Mouse (Mus musculus) 3134 (cell line): ENCODE data around the gene Pde4a.
"Not testable (repeated sequence)": the region's sequence is repeated elsewhere in the genome, so short reads cannot be mapped to it uniquely, and the experiment has no call there.

Experiments
- DNase-seq: peaks from one replicate; pipeline ENCODE4 v3.0.0-alpha.2; 2011; ENCODE audit warnings: low spot score; ENCODE audit not compliant: insufficient read length; ENCODE audit errors: extremely low read depth

Gene Pde4a

DNA sequence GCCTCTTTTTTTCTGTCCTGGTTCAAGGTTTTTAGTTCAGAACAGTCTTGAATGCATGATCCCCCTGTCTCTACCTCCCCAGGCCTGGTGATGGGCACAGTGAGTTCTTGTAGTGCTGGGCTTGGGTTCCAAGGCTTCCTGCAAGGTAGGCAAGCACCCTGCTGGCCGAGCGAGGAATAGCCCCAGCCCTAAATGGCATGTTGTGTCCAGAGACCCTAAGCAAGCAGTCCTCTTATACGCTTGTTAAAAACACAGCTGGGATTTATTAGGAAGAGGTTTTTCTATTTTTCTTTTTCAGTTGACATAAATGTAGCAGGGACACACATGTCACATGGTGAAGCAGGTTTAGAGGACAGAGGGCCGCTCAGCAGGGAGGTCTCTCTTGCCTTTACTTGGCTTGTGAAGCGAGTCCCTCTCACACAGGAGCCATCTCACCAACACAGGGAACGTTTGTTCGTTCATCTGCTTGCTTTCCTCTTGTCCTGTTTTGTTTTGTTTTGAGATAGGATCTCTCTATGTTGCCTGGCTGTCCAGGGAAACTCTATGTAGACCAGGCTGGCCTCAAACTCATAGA, 48.2 kb downstream of the Pde4a start:
- no peak for DNase-seq

DNA sequence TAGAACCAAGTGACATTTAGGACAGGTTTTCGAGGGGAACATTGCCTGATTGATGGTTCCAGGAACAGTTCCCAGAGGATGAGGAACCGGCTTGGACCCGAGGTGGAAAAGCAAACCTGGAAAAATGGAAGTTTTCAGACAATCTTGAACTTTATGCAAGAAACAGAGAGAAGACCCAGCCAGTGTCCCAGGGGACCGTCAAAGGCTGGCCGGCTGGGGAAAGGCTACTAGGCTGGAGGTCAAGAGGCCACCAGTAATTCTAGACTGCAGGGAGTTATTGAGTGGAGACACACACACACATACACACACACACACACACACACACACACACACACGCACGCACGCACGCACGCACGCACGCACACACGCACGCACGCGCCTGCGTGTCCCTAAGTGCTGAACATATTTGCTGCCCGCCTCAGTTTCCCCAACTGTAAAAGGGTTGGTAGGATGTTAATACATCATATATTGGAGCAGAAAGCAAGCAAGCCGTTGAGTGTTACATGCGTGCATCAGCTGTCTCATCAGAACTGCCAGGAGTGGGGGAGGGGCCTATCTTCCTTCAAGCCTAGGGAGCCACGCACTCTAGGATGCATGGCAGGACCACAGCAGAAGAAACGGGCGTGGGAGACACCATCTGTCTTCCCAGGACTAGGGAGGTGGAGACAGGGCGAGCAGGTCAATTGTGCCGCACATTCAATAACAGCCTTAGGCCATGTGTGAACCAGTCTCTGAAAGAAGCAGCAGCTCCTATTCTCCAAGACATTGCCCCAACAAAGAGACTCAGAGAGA, 50.7 kb downstream of the Pde4a start:
- DNase-seq: no peak

DNA sequence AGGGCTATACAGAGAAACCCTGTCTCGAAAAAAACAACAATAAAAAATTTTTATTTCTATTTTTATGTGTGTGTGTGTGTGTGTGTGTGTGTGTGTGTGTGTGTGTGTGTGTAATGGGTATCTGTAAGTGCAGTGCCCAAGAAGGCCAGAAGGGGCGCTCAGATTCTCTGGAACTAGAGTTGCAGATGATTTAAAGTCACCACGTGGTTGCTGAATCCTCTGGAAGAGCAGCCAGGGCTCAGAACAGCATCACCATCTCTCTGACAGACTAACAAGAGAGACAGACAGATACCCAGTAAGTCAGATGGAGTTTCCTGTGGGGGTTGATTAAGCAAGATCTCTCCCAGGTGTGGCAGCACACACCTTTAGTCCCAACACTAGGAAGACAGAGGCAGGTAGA, 54.3 kb downstream of the Pde4a start:
- DNase-seq: no peak

DNA sequence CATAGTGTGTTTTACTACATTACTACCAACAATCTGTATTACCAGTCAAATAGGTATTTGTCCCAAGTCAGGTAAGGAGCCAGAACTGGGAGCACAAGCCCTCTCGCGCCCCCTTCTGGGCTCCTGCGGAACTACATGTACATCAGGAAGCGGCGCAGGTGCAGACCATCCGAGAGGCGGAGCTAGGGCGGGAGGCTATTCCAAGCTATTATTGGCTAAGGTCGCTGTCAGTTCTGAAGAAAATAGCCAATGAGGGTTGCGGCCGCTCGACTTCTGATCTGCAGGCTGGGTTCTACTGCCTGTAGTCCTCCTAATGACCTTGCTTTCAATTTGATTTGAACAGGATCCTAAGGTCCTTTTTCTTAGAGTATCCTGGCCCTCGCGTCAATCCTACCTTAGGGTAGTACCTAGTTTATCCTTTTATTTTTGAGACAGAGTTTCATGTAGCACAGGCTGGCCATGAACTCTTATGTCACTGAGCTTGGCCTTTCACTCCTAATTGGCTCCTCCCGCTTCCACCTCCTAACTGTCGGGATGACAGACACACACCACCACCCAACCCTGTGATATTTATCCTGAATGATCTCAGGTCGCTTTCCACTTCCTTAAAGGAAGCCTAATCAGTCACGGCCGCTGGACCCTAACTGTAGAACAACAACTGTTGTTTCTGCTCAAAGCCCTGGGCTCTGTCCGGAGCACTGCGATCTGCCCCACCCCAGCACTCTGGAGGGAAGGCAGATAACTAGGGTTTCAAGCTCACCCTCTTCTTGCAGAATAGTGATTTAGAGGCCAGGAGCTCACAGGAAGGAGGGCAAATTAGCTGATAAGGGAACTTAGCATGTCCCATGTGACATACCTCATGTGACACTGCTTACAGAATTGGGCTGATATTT, 55.2 kb downstream of the Pde4a start:
- peak; percentile 83 for DNase-seq

DNA sequence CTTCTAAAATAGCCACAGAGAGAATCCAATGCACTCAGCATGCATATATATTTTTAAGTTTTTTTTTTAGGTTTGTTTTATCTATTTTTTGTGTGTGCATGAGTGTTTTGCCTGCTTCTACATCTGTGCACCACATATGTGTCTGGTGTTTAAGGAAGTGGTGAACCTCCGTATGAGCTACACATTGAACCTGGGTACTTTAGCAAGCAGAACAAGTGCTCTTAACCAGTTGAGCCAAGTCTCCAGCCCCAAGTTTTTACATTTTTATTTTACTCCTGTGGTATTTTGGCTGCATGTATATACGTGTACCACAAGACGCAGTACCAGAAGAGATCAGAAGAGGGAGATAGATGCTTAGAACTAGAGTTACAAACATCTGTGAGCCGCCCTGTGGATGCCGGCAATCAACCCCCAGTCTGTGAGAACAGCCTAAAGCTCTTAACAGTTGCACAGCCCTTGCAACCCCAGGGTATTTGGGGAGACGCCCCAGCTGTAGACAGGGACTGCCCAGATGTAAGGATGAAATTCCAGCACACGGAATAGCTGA, 55.9 kb downstream of the Pde4a start:
- peak; percentile 47 for DNase-seq

DNA sequence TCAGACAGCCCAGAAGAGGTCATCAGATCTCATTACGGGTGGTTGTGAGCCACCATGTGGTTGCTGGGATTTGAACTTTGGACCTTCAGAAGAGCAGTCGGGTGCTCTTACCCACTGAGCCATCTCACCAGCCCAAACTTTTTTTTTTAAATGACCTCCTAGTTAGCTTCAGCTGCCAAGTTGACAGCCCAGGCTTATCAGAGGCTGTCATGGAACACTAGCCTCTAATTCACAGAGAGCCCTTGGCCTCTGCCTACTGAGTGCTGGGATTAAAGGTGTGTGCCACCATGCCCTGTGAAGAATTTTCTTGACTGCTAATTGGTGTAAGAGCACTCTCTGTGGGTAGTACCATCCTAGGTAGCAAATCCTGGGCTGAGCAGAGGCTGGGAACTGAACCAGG, 58.0 kb downstream of the Pde4a start:
- not testable (repeated sequence) for DNase-seq

DNA sequence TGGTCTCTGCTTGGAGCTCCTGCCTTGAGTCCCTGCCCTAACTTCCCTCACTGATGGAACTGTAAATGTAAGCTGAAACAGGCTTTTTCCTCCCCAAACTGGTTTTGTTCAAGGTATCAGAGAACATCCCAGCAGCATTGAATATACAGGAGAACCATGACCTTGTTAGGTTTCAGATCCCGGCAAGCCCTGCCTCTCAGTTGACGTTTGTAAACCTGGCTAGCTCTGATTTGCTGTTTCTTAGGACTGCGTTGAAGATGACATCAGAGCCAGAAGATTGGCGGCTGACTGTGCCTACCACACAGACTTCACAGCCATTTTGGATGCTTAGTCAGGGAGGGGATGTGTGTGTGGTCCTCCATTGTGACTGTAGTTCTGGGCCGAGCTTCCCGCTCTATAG, 58.4 kb downstream of the Pde4a start:
- no peak for DNase-seq

DNA sequence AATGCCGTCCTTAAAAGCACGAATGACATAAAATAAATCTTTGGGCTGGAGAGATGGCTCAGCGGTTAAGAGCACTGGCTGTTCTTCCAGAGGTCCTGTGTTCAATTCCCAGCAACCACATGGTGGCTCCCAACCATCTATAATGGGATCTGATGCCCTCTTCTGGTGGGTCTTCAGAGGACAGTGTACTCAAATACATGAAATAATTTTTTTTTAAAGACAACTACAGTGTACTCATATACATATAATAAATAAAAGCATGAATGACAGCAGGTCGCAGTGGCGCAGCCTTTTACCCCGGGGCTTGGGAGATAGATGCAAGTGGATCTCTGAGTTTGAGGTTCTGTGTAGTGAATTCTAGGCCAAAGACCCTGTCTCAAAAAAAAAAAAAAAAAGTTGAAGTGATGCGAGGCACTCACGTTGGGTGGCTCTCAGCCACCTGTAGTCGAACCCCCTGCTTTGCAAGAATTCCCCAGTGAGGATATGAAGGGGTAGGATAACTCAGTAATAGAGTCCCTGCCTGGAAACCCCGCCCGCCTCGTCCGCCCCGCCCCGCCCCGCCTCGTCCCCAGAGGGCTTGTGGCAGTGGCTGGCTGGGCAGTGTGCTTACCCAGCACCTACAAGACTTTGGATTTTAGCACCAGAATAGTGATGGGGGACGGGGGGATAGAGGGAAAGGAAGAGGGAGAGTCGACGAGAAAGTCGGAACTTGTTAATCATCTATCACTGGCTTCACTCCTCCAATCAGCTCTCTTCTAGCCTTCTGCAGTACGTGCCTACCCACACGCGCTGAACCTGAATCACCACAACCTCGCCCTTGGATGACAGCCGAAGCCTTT, 59.3 kb downstream of the Pde4a start:
- DNase-seq: peak; percentile 73

DNA sequence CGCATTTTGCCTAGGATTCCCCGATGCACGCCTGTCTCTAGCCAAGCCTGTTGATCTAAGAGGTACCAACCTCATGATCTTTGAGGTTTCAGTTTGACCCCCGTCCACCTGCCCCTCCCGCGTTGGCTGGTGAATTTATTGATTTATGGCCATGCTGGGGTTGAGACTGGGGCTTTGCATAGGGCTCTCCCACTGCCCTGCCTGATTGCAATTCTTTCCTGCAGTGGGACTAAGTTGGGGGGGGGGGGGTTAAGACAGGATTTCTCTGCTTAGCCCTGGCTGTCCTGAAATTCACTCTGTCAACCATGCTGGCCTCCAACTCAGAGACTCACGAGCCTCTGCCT, 59.9 kb downstream of the Pde4a start:
- no peak for DNase-seq

DNA sequence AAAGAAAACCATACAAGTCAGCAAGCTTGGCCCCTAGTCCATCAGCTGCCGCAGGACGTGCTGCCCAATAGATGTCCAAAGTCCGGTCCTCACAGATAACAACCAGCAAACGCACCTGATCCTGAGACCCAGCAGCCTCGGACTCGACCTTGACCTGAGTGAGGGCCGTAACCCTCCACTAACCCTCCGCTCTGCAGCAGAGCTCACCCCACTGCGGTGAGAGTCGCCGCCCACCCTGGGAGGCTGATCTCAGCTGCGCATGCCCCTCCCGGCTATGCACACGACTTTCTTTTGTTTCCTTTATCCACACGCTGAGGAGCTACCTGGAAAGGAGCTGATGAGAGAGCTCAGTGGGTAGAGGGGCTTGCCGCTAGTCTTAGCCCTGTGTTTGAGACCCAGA, 61.8 kb downstream of the Pde4a start:
- no peak for DNase-seq

DNA sequence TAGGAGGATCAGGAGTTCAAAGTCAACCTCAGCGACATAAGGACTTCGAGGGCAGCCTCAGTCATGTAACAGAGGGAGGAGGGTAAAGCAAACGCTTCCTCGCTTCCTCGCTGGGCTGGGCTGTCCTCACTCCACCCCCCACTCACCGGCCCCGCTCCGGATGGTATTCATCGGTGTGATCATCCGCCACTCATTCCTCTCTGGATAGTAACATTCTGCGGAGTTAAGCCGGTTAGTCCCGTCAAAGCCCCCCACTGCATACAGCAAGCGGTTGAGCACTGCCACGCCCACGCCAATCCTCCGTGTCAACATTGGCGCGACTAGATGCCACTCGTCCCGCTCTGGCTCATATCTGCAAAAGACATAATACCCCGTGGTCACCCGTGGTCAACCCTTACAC, 66.0 kb downstream of the Pde4a start:
- DNase-seq: no peak

DNA sequence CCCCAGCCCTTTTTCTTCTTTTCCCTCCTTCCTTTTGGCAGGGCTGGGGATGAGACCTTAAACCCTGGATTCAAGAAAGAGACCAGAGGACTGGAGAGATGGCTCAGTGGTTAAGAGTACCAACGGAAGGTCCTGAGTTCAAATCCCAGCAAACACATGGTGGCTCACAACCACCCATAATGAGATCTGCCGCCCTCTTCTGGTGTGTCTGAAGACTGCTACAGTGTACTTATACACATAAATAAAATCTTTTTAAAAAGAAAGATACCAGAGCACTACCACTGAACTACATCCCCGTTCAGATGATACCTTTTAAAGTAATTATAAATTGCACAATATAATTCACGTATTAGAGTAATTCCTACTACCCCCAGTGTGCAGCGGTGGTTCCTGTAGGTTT, 67.4 kb downstream of the Pde4a start:
- no peak for DNase-seq

DNA sequence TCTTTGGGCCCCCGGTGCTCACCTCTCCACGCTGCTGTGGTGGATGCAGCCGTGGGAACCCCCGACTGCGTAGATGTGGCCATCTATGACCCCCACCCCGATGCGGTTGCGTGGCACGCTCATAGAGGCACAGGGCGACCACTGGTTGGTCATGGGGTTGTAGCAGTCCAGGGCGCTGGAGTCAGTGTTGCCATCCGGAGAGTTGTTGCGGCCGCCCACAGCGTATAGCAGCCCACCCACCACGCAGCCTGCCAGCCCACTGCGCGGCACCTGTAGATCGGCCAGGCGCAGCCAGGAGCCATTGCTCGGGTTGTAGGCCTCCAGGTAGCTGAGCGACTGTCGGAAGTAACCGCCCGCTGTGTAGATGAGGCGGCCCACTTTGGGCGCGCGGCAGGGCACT, 67.9 kb downstream of the Pde4a start:
- DNase-seq: no peak

DNA sequence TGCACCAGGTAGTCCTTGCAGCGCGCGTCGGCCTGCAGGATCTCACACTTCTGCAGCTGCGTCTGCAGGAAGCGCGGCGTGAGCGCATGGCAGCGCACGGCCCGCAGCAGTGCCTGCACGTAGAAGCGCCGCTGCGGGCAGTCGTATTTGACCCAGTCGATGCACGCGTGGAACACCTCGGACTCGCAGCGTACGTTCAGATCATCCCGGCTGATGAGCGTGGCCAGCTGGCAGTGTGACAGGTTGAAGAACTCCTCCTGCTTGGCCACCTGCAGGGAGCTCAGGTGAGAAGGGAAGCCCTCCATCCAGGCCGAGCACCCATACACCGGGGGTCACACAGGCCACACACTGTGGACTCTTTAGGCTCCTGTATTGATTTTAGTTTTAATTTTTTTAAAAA, 68.3 kb downstream of the Pde4a start:
- DNase-seq: no peak

DNA sequence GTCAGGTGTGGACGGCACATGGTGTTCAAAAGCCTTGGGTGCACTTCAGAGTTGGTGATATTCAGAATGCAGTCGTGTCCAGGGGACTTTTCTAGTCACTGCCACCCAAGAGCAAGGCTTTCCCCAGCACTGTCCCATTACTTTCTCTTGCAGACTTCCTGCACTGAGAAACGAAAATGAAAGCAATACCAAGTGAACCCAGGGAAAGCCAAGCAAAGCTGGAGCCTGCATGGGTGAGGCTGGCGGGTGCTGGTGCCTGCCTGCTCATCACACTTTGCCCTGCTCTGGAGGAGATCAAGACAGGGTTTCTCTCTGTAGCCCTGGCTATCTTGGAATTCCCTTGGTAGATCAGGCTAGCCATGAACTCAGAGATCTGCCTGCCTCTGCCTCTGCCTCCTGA, 69.8 kb downstream of the Pde4a start:
- no peak for DNase-seq

DNA sequence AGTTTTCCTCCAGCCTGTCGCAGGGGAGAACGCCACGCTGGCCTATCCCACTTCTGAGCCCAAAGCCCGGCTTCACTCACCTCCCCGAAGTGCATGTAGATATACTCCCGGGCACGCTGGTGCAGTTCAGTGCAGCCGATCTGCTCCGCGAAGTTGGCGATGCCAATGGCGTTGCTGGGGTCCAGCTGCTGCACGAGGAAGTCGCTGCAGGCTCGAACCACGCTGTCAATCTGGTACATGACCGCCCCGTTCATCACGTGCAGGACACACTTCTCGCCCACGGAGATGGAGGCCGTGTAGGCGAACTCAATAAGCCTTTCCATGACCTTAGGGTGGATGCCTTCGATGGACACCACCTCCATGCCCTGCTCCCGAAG, 71.5 kb downstream of the Pde4a start:
- DNase-seq: no peak

DNA sequence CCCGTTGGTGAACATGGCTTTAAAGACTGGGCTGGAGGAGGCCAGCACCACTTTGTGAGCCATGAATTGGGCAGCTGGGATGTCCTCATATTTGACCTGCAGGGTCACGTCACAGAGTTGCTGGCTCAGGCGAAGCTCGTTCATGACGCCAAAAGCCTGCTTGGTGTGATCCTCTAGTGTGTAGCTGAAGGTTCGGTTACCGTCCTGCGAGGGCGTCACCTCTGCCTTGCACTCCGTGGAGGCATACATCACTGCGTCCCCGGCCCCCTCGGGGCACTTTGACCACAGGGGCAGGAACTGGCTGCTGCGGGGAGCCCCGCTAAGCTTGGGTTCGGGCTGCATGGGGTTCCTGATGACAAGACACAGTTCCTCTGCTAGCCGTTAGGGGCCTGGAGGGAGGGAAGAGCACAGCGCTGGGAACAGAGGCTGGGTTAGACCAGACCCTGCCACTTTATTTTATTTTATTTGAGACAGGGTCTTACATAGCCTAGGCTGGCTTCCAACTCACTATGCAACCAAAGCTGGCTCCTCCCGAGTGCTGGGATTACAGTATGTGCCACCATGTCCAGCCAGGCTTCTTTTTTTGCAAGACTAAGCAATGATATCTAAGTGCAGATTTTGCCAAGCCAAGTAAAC, 72.0 kb downstream of the Pde4a start:
- DNase-seq: peak; percentile 74

DNA sequence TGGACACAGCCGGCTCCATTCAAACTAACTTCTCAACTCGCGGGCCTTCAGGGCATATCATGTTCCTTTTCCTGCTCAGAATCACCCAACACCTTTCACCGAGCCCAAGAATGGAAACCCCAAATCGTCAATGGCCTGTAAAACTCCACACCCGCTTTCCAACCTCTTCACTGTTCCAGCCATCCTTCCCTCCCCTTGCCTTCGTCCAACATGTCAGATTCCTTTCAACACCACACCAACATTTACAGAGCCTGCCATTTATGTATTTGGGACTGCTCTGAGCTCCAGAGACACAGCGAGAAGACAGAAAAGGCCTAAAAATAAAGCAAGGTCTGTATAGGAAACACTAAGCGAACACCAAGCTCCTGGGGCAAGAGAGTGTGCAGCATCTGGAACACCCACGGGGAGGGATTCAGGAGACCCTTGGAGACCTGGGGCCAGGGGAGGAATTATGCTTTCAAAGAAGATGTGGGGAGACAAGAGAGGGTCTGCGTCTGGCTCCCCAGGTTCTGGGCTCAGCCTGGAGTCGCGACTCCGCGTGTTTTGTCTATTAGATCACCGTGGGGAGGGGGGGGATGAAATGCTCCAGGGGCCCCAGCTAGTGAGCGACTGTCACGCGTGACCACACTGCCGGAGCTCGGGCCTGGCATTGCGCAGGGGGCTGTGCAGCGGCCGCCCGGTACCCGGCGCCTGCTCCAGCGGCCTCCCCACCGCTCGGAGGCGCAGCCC, 72.7 kb downstream of the Pde4a start:
- no peak for DNase-seq

DNA sequence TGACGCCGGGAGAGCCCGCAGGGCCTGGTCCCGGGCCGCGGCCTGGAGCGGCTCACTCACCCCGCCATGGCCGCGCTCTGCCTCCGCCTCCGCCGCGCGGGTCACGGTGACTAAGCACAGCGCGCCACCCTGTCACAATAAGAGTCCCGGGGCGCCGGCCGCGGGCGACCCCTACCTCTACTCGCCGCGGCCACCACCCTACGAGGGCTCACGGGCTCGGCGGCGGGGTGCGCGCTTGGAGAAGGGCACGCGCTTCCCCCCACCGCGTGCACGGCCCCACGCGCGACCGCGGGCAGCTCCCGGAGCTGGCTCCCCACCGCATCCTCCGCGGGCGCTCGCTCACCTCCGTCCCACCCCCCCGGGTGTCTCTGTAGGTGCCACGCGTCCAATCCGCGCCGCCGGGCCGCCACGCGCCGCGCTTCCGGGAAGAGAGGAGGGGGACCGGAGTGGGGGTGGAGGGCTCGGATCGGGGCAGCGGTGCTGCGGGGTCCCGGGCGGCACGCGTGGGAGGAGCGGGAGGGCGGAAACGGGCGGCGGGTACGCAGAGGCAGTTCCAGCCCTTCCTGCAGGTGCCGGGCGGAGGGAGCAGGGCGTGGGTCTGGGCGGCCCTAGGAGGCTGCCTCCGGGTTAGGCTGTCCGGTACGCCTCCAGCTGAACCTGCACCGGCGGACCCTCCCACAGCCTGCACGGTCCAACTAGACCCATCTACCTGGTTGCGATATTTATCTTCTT, 73.4 kb downstream of the Pde4a start, which contains the start of gene Keap1:
Keap1 (minus strand) TSS at position 629 of the 732 bp plus-strand sequence.
- peak; percentile 79 for DNase-seq
